Mouse (Mus musculus): ENCODE measurements around the gene Prss32.

- TF ChIP-seq POLR2A (IDR thresholded peaks at IDR 0.05; ENCODE audit: insufficient read depth, low read depth, low read length), result no peak
- no peak for TF ChIP-seq CTCF (IDR thresholded peaks at IDR 0.05; ENCODE audit: insufficient read depth, low read depth, low read length)
Measured at GRCm38 (mm10) chr17:23854229-23854765, 10.6 kb downstream of the Prss32 start.

Measured in olfactory bulb, adult 2 months (tissue).